Mouse (Mus musculus) cerebellum, adult 11 months (tissue): ENCODE measurements around the gene Tmem132e.

Experiments used
- DNase-seq: peaks from one replicate; pipeline ENCODE4 v3.0.0; 2022

Tmem132e gene

DNA sequence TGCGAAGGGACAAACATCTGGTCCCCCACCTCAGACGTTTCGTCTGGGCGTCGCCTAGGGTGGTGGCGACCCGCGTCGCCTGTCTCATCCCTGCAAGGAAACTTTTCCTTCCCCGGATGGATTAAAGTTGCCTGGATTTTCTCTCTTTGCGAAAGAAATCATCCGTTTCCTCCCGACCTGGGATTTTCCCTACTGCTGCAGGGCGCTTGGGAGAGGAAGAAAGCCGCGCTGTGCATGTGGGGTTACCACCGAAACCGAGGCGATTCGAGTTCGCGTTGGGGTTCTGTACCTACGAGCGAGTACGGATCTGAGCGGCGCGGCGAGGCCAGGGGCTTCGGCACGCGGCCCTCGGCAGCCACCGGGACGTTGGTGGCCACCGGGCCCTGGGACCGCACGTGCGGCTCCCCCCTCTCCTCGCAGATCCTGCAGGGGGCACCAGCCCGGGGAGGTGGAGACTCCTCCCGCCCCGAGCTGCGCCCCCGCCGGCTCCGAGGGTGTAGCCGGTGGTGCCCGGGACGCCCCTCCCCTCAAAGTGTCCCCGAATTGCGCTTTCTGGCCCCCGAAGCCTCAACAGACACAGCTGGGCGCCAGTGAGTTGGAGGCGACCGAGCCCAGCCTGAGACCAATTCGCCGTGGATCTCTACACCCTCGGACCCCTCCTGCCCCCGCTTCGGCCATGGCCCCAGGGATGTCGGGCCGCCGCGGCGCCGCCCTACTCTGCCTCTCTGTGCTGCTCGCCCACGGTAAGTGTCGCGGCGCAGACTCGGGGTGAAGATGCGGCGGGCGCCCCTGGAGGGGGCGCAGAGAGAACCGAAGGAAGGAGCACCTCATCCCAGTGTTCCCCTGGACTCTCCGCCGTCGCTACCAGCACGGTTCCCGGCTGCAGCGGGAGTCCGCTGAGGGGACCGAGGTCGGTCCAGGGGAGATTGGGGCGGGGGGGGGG lies at the start of gene Tmem132e:
Gene Tmem132e, plus strand, starts transcription at position 530 of the 943 bp plus-strand sequence.
- DNase-seq, result peak; percentile 23

DNA sequence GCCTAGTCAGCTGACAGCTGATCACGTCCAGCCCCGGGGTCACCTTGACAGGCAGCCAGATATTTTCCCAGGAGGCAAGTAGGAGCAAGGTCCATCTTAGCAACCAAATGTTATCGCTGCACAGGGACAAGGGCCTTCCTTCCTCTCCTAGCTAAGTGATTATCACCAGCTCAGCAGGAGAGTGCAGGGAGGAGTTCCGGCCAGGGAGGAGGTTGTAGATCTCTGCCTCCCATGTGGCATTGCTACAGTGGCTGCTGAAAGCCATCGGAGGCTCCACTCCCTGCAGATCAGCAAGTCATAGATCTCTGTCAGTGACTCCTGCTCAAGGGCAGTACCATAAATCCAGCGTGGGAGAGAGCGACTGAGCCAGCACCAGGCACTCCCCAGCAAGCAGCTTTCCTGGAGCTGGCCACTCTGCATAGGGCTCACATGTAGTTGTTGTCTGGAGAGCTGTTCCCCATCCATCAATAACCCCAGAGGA lies 48.7 kb upstream of the Tmem132e start:
- DNase-seq, result no peak

DNA sequence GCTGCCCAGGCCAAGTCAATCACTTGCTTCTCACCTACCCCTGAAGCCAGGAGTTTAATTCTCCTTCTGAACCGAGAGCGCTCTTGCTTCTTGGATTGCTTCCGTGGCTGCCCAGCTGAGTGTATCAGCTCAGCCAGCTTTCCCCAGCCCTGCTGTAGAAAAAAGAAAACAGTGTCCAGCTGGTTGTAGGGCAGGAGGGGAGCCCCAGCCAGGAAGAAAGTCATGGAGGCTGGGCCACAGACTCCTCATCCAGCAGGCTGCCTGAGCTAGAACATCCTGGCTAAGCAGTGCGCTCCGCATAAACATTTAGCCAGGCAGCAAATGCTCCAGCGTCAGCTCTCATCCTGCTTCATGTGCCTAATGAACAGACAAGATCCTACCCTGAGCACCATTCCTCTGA lies 48.3 kb upstream of the Tmem132e start:
- no peak for DNase-seq

GRCm38 (mm10) chr11:82340900-82341299 lies 47.8 kb upstream of the Tmem132e start:
- no peak for DNase-seq

DNA sequence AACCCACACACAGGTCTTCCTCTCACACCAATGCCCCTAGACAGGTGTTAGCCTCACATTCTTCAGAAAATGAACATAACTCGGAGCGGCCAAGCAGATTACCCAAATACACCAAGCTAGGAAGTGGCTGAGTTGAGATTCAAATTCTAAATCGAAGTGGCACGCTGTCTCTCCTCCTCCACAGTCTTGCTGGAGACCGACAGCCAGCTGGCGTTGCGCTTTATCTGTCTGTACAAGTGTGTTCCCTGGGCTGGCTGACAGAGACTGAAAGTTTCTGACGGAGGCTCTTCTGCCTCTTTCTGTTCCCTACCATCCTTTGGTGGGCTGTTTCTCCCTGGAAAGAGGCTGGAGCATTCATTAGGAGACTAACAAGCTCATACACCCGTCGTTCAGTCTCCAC lies 37.7 kb upstream of the Tmem132e start:
- DNase-seq, result no peak

- DNase-seq, result no peak
These were observed 18.5 kb upstream of the Tmem132e start for GRCm38 (mm10) chr11:82370151-82370550.

DNA sequence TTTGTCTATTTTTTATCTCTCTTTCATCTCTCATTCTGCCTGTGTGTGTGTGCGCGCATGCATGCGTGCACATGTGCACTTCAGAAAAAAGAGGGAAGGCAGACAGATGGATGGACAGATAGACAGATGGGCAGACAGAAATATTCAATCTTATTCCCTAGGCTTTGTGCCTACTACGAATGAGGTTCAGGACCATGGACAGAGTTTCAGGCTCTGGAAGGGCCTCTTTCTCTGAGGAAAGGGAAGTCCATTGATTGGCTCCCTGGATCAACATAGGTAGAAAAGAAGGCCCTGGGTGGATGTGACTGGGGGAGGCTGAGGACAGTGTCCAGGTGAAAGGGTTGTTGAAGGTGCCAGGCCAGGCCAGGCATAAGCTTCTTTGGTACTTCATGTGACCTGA lies 17.1 kb upstream of the Tmem132e start:
- DNase-seq, result no peak

GRCm38 (mm10) chr11:82380606-82381202 lies 8.0 kb upstream of the Tmem132e start:
- DNase-seq, result no peak

DNA sequence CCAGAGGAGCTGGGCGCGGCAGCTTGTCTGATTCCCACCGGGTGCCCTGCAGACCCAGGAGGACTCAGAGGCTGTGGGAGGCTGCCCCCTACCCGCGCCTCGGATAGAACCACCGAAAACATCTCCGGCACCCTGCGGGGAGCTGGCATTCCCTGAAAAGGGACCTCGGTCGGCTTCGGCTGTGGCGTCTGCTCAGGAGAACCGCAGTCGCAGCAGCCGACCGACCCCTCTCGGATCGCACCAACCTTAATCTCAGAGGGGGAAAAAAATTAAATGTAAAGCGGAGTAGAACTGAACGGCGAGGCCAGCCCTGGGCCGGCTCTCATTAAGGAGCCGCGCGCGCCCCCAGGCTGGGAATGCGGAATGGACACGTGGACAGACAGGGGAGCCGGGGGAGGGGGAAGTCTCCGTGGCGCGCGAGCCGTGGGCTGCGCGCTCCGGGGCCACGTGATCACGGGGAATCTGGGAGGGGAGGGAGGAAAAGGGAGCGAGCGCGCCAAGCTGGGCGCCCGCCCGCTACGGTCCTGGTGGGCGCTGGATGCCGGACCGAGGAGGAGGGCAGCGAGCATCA lies 1.6 kb upstream of the Tmem132e start:
- DNase-seq, result peak; percentile 51

DNA sequence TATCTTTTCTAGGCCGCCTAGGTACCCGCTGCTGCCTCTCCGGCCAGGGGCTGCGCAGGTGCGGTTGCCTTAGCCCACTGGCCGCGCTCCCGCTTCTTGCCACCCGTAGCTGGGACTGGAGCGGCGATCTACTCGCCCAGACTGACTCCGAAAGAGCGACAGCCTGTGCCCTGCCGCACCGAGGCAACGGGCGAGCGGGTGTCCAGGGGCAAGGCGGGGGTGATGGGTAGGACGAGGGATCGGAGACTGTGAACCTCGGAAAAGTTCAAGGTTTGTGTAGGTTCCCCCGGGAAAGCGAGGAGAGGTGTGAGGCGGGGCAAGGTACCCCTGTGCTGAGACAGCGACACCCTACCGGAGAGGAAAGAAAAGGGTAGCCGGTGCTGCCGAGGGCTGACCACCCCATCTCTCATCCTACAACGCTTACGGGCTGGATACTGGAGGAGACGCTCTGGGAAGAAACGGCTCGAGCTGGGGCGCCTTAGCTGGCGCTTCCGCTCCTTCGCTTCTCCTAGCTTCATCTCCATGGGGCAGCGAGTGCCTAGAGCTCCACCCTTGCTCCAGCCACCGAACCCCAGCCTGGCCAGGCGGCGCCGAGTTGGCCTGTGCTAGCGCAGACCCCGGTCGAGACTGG lies 874 bp upstream of the Tmem132e start:
- DNase-seq, result peak; percentile 25

- peak; percentile 25 for DNase-seq
These were observed 944 bp downstream of the Tmem132e start for GRCm38 (mm10) chr11:82389396-82390291.

DNA sequence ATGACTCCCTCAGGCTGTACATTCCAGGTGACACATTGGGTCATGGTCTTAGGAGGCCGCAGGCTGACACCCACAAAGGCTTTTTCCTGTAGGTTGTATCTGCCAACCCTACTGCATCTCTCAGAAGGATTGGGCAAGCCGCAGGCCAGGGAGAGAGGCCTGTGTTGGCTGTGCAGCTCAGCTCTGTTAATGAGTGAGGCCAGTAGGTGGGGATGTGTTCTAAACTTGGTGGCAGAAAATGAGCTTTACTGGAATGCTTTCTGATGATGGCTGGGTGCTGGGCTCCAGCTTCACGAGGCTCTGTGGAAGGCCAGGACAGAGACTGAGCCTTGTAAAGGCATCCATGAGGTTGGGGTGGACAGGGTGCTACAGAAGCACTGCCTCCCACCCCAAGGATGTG lies 3.6 kb downstream of the Tmem132e start:
- DNase-seq, result no peak

GRCm38 (mm10) chr11:82399621-82400020 lies 10.9 kb downstream of the Tmem132e start:
- no peak for DNase-seq

DNA sequence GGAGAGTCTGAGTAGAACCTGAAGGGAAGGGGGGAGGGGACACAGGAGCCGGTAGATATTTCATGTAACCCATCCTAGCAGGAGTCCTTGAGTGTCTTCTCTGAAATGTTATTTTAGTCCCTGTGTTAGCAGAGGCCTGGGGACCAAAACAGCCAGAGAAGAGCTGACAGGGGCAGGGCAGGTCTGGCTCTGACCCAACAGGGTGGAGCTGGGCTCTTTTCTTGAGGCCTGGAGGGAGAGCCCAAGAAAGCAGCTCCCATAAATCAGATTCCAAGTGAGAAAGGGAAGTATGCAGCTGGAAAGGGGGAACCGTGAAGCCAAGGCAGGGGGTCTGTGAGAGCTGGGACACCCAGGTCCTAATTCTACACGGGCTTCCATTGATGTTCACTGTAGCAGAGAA lies 16.9 kb downstream of the Tmem132e start:
- no peak for DNase-seq

- DNase-seq, result no peak
These were observed 17.9 kb downstream of the Tmem132e start for GRCm38 (mm10) chr11:82406358-82407221.

GRCm38 (mm10) chr11:82412496-82412895 lies 23.8 kb downstream of the Tmem132e start:
- DNase-seq, result no peak

DNA sequence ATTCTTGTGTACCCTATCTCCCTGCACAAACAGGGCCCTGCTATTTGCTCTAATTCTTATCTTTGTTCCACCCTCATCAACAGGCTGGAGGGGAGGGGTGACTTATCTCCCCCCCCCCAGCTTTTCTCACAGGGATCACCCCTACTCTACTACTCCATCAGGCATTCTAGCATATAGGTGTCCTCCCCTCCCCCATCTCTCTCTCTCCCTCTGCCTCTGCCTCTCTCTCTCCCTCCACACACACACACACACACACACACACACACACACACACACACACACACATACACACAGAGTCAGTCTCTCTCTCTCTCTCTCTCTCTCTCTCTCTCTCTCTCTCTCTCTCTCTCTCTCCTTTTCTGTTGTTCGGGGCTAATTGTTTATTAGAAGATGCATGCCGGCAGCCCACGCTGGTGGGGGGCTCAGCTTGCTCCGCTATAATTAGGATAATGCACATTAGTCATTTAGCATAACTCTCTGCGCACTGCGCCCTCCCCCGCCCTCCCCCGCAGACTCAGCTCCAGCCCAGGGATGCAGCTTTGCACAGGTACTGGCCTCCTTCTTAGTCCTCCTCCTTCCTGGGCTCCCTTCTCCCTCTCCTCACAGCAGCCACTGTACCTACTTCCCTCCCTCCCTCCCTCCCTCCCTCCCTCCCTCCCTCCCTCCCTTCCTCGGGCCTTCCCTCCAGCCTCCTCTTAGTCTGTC lies 29.8 kb downstream of the Tmem132e start:
- no peak for DNase-seq

DNA sequence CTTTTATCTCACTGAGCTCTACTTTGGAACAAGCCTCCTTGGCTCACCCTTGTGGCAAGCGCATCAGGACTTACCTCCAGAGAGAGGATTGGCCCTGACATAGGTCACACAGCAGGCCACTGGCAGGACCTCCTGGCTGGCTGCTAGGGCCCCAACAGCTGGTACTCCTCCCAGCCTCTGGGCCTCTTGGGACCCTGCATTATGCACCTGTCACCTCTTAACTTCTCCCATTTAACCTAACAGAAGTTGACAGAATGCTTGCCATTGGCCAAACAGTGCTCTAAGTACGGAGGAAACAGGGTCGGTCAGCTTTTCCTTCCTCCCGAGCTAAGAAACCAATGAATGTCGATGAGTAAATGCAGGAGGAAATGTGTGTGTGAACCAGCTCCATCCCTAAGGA lies 33.2 kb downstream of the Tmem132e start:
- no peak for DNase-seq

DNA sequence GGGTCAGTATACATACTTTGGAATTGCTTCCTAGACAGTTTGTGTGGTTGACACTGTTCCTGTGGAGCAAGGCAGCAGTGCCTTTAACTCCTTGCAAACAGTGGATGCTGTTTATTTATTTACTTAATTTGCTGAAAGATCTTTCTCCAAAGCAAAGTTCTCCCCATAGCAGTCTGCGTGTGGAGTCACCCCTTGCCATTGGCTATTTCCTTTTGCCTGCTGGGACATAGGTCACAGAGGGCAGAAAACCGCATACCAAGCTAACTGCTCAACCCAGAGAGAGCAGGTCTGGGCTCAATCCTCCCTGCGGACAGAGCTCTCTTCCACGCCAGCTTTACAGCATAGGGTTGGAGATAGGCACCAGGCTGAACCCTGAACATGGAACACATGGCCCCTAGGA lies 34.8 kb downstream of the Tmem132e start:
- no peak for DNase-seq

DNA sequence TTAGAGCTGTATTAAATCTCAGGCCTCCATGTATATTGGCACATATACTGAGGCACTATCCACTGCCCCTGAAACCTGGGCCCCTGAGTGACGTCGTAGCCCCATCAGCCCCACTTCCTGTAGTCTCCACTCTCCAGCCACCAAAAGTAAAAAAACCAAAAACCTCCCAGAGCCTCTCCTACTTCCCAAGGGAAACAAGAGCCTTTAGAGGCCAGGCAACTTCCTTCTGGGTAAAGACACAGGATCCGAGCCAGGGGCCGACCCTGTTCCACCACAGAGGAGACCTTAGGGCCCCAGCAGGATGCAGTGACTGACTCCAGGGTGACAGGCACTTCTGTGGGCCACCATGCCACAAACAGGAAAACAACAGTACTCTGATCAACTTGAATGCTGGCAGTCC lies 40.1 kb downstream of the Tmem132e start:
- no peak for DNase-seq
